Mouse (Mus musculus) limb, embryonic 14.5 days (tissue): Measurements from ENCODE around the gene Gm10392. TPM values are rescaled to one million over a fixed set of nuclear protein-coding genes. Genes with fewer than 3 reads are reported as not detected.

Experiments used
- ATAC-seq: fragments of 200-750 bp; cut with Nextera tagmentation; 2 replicates; pipeline ENCODE4 v1.8.0; 2017; ENCODE audit warnings: low read depth, moderate number of reproducible peaks, moderate TSS enrichment; ENCODE audit not compliant: low FRiP score
- DNase-seq: peaks from one replicate; pipeline ENCODE4 v3.0.0-alpha.2; 2015; ENCODE audit warnings: low spot score
- H3K27ac ChIP-seq: fragments of 300-500 bp; sonication (generic); replicated peaks from 2 replicates; pipeline ENCODE4 v1.5.1; 2014; ENCODE audit warnings: low read depth, mild to moderate bottlenecking, low read length, moderate library complexity, mixed read lengths
- H3K27me3 ChIP-seq: fragments of 300-500 bp; sonication (generic); 2 replicates; pipeline ENCODE4 v1.6.1; 2014; ENCODE audit warnings: low read length, mixed read lengths; ENCODE audit not compliant: control insufficient read depth, insufficient read depth
- H3K36me3 ChIP-seq: fragments of 300-500 bp; sonication (generic); 2 replicates; pipeline ENCODE4 v1.6.1; 2014; ENCODE audit warnings: mild to moderate bottlenecking, low read length, moderate library complexity, mixed read lengths; ENCODE audit not compliant: control insufficient read depth, insufficient read depth
- H3K4me1 ChIP-seq: fragments of 300-500 bp; sonication (generic); 2 replicates; pipeline ENCODE4 v1.6.1; 2014; ENCODE audit warnings: antibody characterized with exemption, low read length, mixed read lengths; ENCODE audit not compliant: control insufficient read depth, insufficient read depth
- H3K4me2 ChIP-seq: fragments of 300-500 bp; sonication (generic); replicated peaks from 2 replicates; pipeline ENCODE4 v1.6.1; 2014; ENCODE audit warnings: low read depth, mild to moderate bottlenecking, low read length, moderate library complexity; ENCODE audit not compliant: severe bottlenecking
- H3K4me3 ChIP-seq: fragments of 300-500 bp; sonication (generic); replicated peaks from 2 replicates; pipeline ENCODE4 v1.5.1; 2014; ENCODE audit warnings: low read length
- H3K9ac ChIP-seq: fragments of 300-500 bp; sonication (generic); 2 replicates; pipeline ENCODE4 v1.6.1; 2014; ENCODE audit warnings: mild to moderate bottlenecking, low read depth, low read length, moderate library complexity; ENCODE audit not compliant: severe bottlenecking
- H3K9me3 ChIP-seq: fragments of 300-500 bp; sonication (generic); 2 replicates; pipeline ENCODE4 v1.6.1; 2016; ENCODE audit warnings: low read length; ENCODE audit not compliant: control insufficient read depth
- POLR2A ChIP-seq: fragments of 200-500 bp; IDR thresholded peaks from 2 replicates; pipeline ENCODE4 v1.8.0; 2012; ENCODE audit warnings: inconsistent platforms, mild to moderate bottlenecking, moderate library complexity, borderline replicate concordance; ENCODE audit not compliant: insufficient read depth, insufficient read length; ENCODE audit errors: extremely low read depth
- WGBS: fragments of 180-500 bp; shearing (Covaris S2); extraction: QIAGEN DNeasy Blood & Tissue Kit; methylation state at CpG from one replicate; pipeline ENCODE4 v1.1.7; 2014; 5-methylcytosine and 5-hydroxymethylcytosine counted together
- polyA plus RNA-seq, 2 experiments: library from polyadenylated mRNA; depleted of rRNA in 1 of 2; stranded (reverse) in 1 of 2; unstranded in 1 of 2; fragments of >200 nt; fragmentation: Nextera tagmentation in 1 of 2; extraction: Ambion mirVana in 1 of 2; gene quantifications; 2 replicates each; pipeline versions ENCODE4 v1.2.1 to v1.2.3; 2012 to 2014

Gene Gm10392
- polyA plus RNA-seq, 2 experiments: 0.12 TPM; not detected in 1

DNA sequence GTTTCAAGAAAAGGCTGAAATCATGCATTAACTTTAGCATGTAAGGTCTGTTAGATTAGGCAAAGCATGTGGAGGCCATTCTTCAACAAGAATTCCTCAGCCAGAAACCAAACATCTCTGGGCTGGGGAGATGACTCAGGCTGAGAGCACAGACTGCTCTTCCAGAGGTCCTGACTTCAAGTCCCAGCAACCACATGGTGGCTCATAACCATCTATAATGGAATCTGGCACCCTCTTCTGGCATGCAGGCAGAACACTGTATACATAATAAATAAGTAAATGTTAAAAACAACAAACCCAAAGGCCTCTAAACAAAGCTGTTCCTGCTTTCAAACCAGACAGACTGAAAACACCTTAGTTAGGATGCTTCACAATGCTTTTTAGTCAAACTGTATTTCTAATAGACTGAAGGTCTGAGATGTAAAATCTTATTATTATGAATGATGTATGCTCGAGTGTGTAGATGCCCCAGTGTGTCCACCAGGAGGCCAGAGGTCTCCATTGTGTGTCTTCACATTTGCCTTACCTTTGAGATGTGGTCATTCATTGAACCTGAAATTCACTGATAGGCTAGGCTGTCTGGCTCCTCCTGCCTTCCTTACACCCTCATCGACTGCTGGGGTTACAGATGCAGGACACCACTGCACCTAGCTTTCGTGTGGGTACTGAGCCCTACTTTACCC, 6.9 kb upstream of the Gm10392 start:
- Histone ChIP-seq H3K27ac (no peak overlapping the region), H3K9ac (no peak overlapping the region), H3K4me1 (no peaks in the 10 kb centered on the region), H3K27me3 (no peaks in the 10 kb centered on the region), H3K36me3 (no peaks in the 10 kb centered on the region; the same call in 1 of the 2 replicates), H3K4me2 (no peak overlapping the region), H3K9me3 (no peaks in the 10 kb centered on the region), H3K4me3 (no peak overlapping the region)
- ATAC-seq: no peak
- TF ChIP-seq POLR2A: no peak
- DNase-seq: no peak
- WGBS: 80% methylated on average over 3 of the region's 3 CpGs

DNA sequence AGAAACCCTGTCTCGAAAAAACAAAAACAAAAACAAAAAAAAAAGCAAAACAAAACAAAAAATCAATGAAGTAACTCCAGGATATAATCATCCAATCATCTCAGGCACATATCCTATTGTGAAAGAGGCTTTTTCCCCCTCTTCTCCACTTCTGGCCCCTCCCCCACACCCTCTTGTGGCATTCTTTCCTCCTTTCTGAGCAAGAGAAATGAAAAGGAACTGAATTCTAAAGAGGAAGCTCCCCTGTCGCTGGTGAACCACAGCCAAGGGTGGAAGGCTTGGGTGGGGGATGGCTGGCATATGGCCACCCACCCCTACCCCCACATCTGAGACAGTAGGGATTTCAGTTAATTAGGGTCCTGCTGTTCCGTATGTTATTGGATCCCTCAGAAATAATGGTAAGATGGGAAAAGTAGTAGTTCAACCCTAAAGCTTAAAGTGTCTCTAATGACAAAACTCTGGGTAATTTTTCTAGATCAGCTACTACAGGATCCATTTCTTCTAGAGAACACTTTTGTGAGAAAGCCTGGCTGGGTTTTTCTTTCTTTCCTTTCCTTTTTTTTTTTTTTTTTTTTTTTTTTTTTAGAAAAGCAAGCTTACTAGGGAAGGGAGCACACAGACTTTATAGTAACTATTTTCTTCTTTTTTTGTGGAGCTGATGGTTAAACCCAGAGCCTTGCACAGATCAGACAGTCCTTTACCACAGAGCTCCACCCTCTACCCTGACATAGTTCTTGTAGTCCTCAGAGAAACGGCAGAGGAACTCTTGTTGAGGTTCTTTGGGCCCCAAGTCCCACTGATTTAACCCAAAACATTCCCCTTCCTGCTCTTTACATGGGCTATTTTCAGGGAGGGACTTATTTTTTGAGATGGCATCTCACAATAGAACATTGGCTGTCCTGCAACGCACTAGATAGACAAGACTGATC, 1.9 kb upstream of the Gm10392 start:
- Histone ChIP-seq H3K36me3 (no peaks in the 10 kb centered on the region), H3K27ac (no peak overlapping the region), H3K4me2 (no peak overlapping the region), H3K9me3 (no peaks in the 10 kb centered on the region), H3K4me3 (no peak overlapping the region), H3K9ac (no peak overlapping the region), H3K4me1 (peaks cover 2% of the 10 kb centered on the region; the same call in 1 of the 2 replicates), H3K27me3 (peaks cover 8% of the 10 kb centered on the region)
- ATAC-seq (no peak), DNase-seq (no peak)
- WGBS: 49% methylated on average over 5 of the region's 5 CpGs
- TF ChIP-seq POLR2A: no peak

DNA sequence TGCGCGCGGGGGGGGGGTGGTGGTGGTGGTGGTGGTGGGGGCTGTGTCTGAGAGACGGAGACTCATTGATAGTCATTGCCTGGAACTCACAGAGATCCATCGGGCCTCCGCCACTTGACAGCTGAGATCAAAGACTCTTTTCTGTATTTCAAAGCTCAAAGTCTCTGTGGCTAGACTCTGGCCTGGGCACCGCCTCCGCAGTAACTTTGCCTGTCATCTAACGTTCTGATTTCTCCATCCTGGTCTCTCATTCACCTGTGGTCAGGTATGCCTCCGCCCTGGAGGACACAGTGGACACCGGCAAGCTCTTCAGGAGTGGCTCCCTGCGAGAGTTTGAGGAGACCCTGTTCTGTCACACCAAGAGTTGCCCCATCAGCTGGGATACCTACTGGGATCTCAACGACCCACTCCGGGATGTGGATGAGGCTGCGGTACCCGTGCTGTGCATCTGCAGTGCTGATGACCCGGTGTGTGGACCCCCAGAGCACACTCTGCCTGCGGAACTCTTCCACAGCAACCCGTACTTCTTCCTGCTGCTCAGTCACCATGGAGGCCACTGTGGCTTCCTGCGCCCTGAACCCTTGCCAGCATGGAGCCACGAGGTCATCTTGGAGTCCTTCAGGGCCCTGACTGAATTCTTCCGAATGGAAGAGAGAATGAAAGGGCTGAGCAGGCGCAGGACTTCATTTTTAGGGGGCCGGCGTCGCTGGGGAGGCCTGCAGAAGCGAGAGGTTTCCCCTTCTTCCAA, 773 bp downstream of the Gm10392 start:
- WGBS: 78% methylated on average over 27 of the region's 27 CpGs
- peaks cover 22% of the 10 kb centered on the region for H3K4me1 ChIP-seq

DNA sequence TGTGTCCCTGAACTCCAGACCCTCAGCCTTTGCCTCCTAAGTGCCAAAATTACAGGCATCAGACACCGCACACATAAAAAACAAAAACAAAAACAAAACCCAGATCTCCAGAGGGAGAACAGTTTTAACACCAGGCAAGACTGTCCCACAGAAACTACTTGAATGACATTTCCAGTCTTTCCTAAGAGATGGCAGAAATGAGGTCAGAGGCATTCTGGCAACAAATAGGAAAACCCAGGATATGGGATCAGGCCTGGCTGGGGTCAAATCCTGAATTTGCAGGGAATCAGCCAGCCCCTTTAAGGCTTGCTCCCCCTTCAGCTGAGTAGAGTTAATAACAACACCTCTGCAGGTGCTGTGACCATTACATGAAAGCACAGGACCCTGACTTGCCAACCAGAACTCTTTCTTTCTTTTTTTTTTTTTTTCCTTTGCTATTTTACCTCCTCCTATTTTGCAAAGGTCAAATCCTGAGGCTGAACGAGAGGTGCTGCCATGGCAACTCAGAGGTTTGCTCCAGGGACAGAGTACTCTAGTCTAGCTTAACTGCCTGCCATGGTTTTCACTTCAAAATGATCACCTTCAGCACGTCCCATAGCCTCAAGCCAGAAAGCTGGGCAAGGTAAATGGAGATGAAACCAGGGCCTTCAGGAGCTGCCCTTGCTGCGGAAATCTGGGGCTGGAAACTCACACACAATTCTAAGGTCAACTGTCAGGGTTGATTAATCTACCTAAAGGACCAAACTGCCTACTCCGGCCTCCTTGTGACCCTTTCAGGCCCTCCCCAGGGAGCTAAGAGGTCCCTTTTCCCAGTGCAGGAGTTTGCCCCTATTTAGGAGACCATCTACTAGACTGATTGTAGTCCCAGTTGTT, 2.2 kb downstream of the Gm10392 start:
- H3K4me2 ChIP-seq: no peak overlapping the region
- no peak for ATAC-seq

More for the DNA sequence above, 773 bp downstream of the Gm10392 start:
- Histone ChIP-seq H3K36me3 (no peaks in the 10 kb centered on the region), H3K9ac (no peak overlapping the region), H3K27ac (no peak overlapping the region), H3K27me3 (peaks cover 27% of the 10 kb centered on the region), H3K9me3 (no peaks in the 10 kb centered on the region), H3K4me2 (no peak overlapping the region), H3K4me3 (no peak overlapping the region)
- no peak for ATAC-seq
- no peak for TF ChIP-seq POLR2A
- DNase-seq: no peak

More for the DNA sequence above, 2.2 kb downstream of the Gm10392 start:
- H3K9me3 ChIP-seq: no peaks in the 10 kb centered on the region
- H3K27me3 ChIP-seq: peaks cover 27% of the 10 kb centered on the region
- peaks cover 29% of the 10 kb centered on the region for H3K4me1 ChIP-seq
- no peak for TF ChIP-seq POLR2A
- H3K36me3 ChIP-seq: no peaks in the 10 kb centered on the region; the same call in 1 of the 2 replicates
- H3K4me3 ChIP-seq: no peak overlapping the region
- no peak for DNase-seq
- H3K9ac ChIP-seq: no peak overlapping the region
- no peak overlapping the region for H3K27ac ChIP-seq
- WGBS: 53% methylated on average over 5 of the region's 5 CpGs
